Mouse (Mus musculus): ENCODE data around the gene Crip1. TPM values are rescaled to one million over a fixed set of nuclear protein-coding genes. Genes with fewer than 3 reads are reported as not detected.

Crip1 gene
- polyA plus RNA-seq, 1 experiment from 2014 or later = 312 TPM

GRCm38 (mm10) chr12:113176960-113177725, 31.0 kb downstream of the Crip1 start:
- Histone ChIP-seq H3K27me3 (replicated peaks; ENCODE audit: control insufficient read depth, insufficient read depth, low read length) (no peaks in the 10 kb centered on the region), H3K9ac (ENCODE audit: low read length) (no peak overlapping the region), H3K9me3 (ENCODE audit: control insufficient read depth, low read length) (no peaks in the 10 kb centered on the region), H3K36me3 (ENCODE audit: control insufficient read depth, insufficient read depth, low read length) (no peaks in the 10 kb centered on the region), H3K27ac (ENCODE audit: low read depth) (no peak overlapping the region), H3K4me3 (ENCODE audit: low read depth, low read length) (no peak overlapping the region), H3K4me1 (replicated peaks; ENCODE audit: control insufficient read depth, insufficient read depth, low read length) (no peaks in the 10 kb centered on the region), H3K4me2 (ENCODE audit: low read length) (no peak overlapping the region)
- 85% methylated on average over 18 of the region's 18 CpGs for WGBS
- ATAC-seq (replicated peaks; ENCODE audit: low FRiP score, low TSS enrichment, low read depth) (no peak), DNase-seq (ENCODE audit: low spot score) (no peak)

GRCm38 (mm10) chr12:113181020-113181419, 34.9 kb downstream of the Crip1 start:
- WGBS = 41% methylated on average over 4 of the region's 4 CpGs
- Histone ChIP-seq H3K9ac (ENCODE audit: low read length) (no peak overlapping the region), H3K9me3 (ENCODE audit: control insufficient read depth, low read length) (no peaks in the 10 kb centered on the region), H3K36me3 (ENCODE audit: control insufficient read depth, insufficient read depth, low read length) (no peaks in the 10 kb centered on the region), H3K4me1 (replicated peaks; ENCODE audit: control insufficient read depth, insufficient read depth, low read length) (no peaks in the 10 kb centered on the region; the same call in 1 of the 2 replicates), H3K27me3 (replicated peaks; ENCODE audit: control insufficient read depth, insufficient read depth, low read length) (peaks cover 6% of the 10 kb centered on the region; the same call in 1 of the 2 replicates), H3K4me3 (ENCODE audit: low read depth, low read length) (no peak overlapping the region), H3K27ac (ENCODE audit: low read depth) (no peak overlapping the region), H3K4me2 (ENCODE audit: low read length) (no peak overlapping the region)
- DNase-seq (ENCODE audit: low spot score) (no peak), ATAC-seq (replicated peaks; ENCODE audit: low FRiP score, low TSS enrichment, low read depth) (no peak)

- DNase-seq (ENCODE audit: low spot score) (no peak), ATAC-seq (replicated peaks; ENCODE audit: low FRiP score, low TSS enrichment, low read depth) (no peak)
- peaks cover 13% of the 10 kb centered on the region; the same call in 1 of the 2 replicates for H3K4me1 ChIP-seq (replicated peaks; ENCODE audit: control insufficient read depth, insufficient read depth, low read length)
- no peak overlapping the region for H3K4me2 ChIP-seq (ENCODE audit: low read length)
- no peak overlapping the region for H3K9ac ChIP-seq (ENCODE audit: low read length)
- H3K9me3 ChIP-seq (ENCODE audit: control insufficient read depth, low read length) = no peaks in the 10 kb centered on the region
- WGBS = 65% methylated on average over 5 of the region's 5 CpGs
- H3K27me3 ChIP-seq (replicated peaks; ENCODE audit: control insufficient read depth, insufficient read depth, low read length) = peaks cover 17% of the 10 kb centered on the region
- no peaks in the 10 kb centered on the region; the same call in 1 of the 2 replicates for H3K36me3 ChIP-seq (ENCODE audit: control insufficient read depth, insufficient read depth, low read length)
- 0 out of 2 replicates have a peak overlapping the region, but pooled peaks have one; percentile 46 for H3K4me3 ChIP-seq (ENCODE audit: low read depth, low read length)
- H3K27ac ChIP-seq (ENCODE audit: low read depth) = no peak overlapping the region
These were observed 38.8 kb downstream of the Crip1 start for GRCm38 (mm10) chr12:113184945-113185344.

- WGBS = 2% methylated on average over 63 of the region's 63 CpGs
- peak; percentile 41 for ATAC-seq (replicated peaks; ENCODE audit: low FRiP score, low TSS enrichment, low read depth)
- DNase-seq (ENCODE audit: low spot score) = peak; percentile 69
- Histone ChIP-seq H3K27me3 (replicated peaks; ENCODE audit: control insufficient read depth, insufficient read depth, low read length) (peaks cover 17% of the 10 kb centered on the region), H3K36me3 (ENCODE audit: control insufficient read depth, insufficient read depth, low read length) (no peaks in the 10 kb centered on the region; the same call in 1 of the 2 replicates), H3K27ac (ENCODE audit: low read depth) (no peak within 1 kb of the TSS), H3K4me1 (replicated peaks; ENCODE audit: control insufficient read depth, insufficient read depth, low read length) (peaks cover 13% of the 10 kb centered on the region; the same call in 1 of the 2 replicates), H3K9ac (ENCODE audit: low read length) (peak within 1 kb of the TSS; percentile 37), H3K4me3 (ENCODE audit: low read depth, low read length) (peak within 1 kb of the TSS; percentile 46), H3K9me3 (ENCODE audit: control insufficient read depth, low read length) (no peaks in the 10 kb centered on the region), H3K4me2 (ENCODE audit: low read length) (peak within 1 kb of the TSS; percentile 57)
These were observed 39.6 kb downstream of the Crip1 start, which contains the start of gene Tmem121 for GRCm38 (mm10) chr12:113185442-113186291. Tmem121 (plus strand) TSS chr12:113185930.

- Histone ChIP-seq H3K9me3 (ENCODE audit: control insufficient read depth, low read length) (no peaks in the 10 kb centered on the region), H3K36me3 (ENCODE audit: control insufficient read depth, insufficient read depth, low read length) (no peaks in the 10 kb centered on the region; the same call in 1 of the 2 replicates), H3K4me1 (replicated peaks; ENCODE audit: control insufficient read depth, insufficient read depth, low read length) (peaks cover 13% of the 10 kb centered on the region; the same call in 1 of the 2 replicates), H3K4me3 (ENCODE audit: low read depth, low read length) (peak overlapping the region; percentile 46), H3K4me2 (ENCODE audit: low read length) (peak overlapping the region; percentile 57), H3K27ac (ENCODE audit: low read depth) (no peak overlapping the region), H3K27me3 (replicated peaks; ENCODE audit: control insufficient read depth, insufficient read depth, low read length) (peaks cover 17% of the 10 kb centered on the region), H3K9ac (ENCODE audit: low read length) (peak overlapping the region; percentile 37)
- ATAC-seq (replicated peaks; ENCODE audit: low FRiP score, low TSS enrichment, low read depth) = no peak
- WGBS = 40% methylated on average over 12 of the region's 12 CpGs
- DNase-seq (ENCODE audit: low spot score) = no peak
These were observed 40.4 kb downstream of the Crip1 start for GRCm38 (mm10) chr12:113186326-113187010.

- H3K27me3 ChIP-seq (replicated peaks; ENCODE audit: control insufficient read depth, insufficient read depth, low read length) = peaks cover 17% of the 10 kb centered on the region
These were observed 40.9 kb downstream of the Crip1 start for GRCm38 (mm10) chr12:113187011-113187375.

GRCm38 (mm10) chr12:113187584-113188295, 41.6 kb downstream of the Crip1 start:
- H3K4me1 ChIP-seq (replicated peaks; ENCODE audit: control insufficient read depth, insufficient read depth, low read length) = peaks cover 13% of the 10 kb centered on the region; the same call in 1 of the 2 replicates
- 0 out of 2 replicates have a peak overlapping the region, but pooled peaks have one; percentile 5 for H3K9ac ChIP-seq (ENCODE audit: low read length)
- 4% methylated on average over 55 of the region's 56 CpGs for whole genome bisulfite sequencing
- H3K36me3 ChIP-seq (ENCODE audit: control insufficient read depth, insufficient read depth, low read length) = no peaks in the 10 kb centered on the region; the same call in 1 of the 2 replicates
- no peaks in the 10 kb centered on the region for H3K9me3 ChIP-seq (ENCODE audit: control insufficient read depth, low read length)
- peak overlapping the region; percentile 73 for H3K4me2 ChIP-seq (ENCODE audit: low read length)
- DNase-seq (ENCODE audit: low spot score) (peak; percentile 92), ATAC-seq (replicated peaks; ENCODE audit: low FRiP score, low TSS enrichment, low read depth) (peak; percentile 54)
- H3K27me3 ChIP-seq (replicated peaks; ENCODE audit: control insufficient read depth, insufficient read depth, low read length) = peaks cover 17% of the 10 kb centered on the region
- H3K4me3 ChIP-seq (ENCODE audit: low read depth, low read length) = peak overlapping the region; percentile 25
- no peak overlapping the region for H3K27ac ChIP-seq (ENCODE audit: low read depth)

More at GRCm38 (mm10) chr12:113187011-113187375, 40.9 kb downstream of the Crip1 start:
- ATAC-seq (replicated peaks; ENCODE audit: low FRiP score, low TSS enrichment, low read depth) = no peak
- H3K4me3 ChIP-seq (ENCODE audit: low read depth, low read length) = peak overlapping the region; percentile 25; the same call in 1 of the 2 replicates
- no peaks in the 10 kb centered on the region for H3K9me3 ChIP-seq (ENCODE audit: control insufficient read depth, low read length)
- no peak overlapping the region for H3K27ac ChIP-seq (ENCODE audit: low read depth)
- H3K4me2 ChIP-seq (ENCODE audit: low read length) = peak overlapping the region; percentile 73
- no peak overlapping the region for H3K9ac ChIP-seq (ENCODE audit: low read length)
- DNase-seq (ENCODE audit: low spot score) = no peak
- H3K36me3 ChIP-seq (ENCODE audit: control insufficient read depth, insufficient read depth, low read length) = no peaks in the 10 kb centered on the region; the same call in 1 of the 2 replicates
- WGBS = 51% methylated on average over 4 of the region's 4 CpGs
- H3K4me1 ChIP-seq (replicated peaks; ENCODE audit: control insufficient read depth, insufficient read depth, low read length) = peaks cover 13% of the 10 kb centered on the region; the same call in 1 of the 2 replicates
